Mouse (Mus musculus) heart, adult 2 months (tissue): ENCODE results near the gene Fto.

Experiments used
- CTCF ChIP-seq: fragments of 200-600 bp; IDR thresholded peaks from 2 replicates; pipeline ENCODE4 v1.8.1; 2022; ENCODE audit warnings: antibody characterized with exemption, mild to moderate bottlenecking, moderate library complexity
- POLR2A ChIP-seq: fragments of 200-500 bp; IDR thresholded peaks from 2 replicates; pipeline ENCODE4 v1.6.1; 2011; ENCODE audit warnings: mild to moderate bottlenecking, low read depth, low read length, control low read depth; ENCODE audit not compliant: insufficient read depth

DNA sequence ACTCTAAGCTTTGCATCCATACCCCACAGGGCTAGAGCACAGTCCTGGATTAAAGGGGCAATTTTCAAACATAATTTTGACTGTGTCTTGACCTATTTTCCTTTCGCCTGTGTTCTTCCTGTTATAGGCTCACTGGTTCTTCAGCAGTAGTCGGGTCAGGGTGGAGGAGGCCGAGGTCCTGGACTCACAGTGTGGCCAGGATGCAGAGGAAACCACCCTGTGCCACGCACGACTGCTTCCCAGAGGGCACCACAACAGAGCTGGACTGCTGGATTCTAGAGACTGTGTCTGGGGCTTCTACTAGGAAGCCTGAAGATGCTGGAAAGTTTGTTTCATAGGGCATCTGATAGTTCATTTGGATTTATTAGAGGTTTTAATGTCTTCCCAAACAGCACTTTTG, 366.8 kb downstream of the Fto start:
- TF ChIP-seq CTCF = no peak
- TF ChIP-seq POLR2A = no peak
